Mouse (Mus musculus): ENCODE measurements around the gene Rmnd5a.

- TF ChIP-seq MAFK (IDR thresholded peaks at IDR 0.05; ENCODE audit: insufficient read depth, low read depth, low read length) (no peak), CHD2 (IDR thresholded peaks at IDR 0.05; ENCODE audit: low read depth, low read length) (no peak), ZC3H11A (IDR thresholded peaks at IDR 0.05; ENCODE audit: borderline replicate concordance, low read depth, low read length) (no peak), HCFC1 (IDR thresholded peaks at IDR 0.05; ENCODE audit: borderline replicate concordance, insufficient read depth, low read length) (no peak)
These were observed 776 bp downstream of the Rmnd5a start for GRCm38 (mm10) chr6:71439506-71440216.
